Mouse (Mus musculus) left cerebral cortex, postnatal 4 days (tissue): ENCODE data around the gene Fmn2. TPM values are rescaled to one million over a fixed set of nuclear protein-coding genes. Genes with fewer than 3 reads are reported as not detected.

ENCODE experiments used
- DNase-seq: peaks from one replicate; pipeline ENCODE4 v3.0.0-alpha.2; 2022
- intact Hi-C: fragments of 180-260 bp; cut with DNase I; formaldehyde crosslinking; loops from one replicate; pipeline ENCODE4 v1.15.1; 2025
- total RNA-seq, 2 experiments: library from RNA; stranded (reverse); gene quantifications; 2 replicates each; pipeline ENCODE4 v1.2.3; 2021

The Fmn2 gene
- total RNA-seq, 2 experiments from 2014 or later, result 44.4 to 46.6 TPM

DNA sequence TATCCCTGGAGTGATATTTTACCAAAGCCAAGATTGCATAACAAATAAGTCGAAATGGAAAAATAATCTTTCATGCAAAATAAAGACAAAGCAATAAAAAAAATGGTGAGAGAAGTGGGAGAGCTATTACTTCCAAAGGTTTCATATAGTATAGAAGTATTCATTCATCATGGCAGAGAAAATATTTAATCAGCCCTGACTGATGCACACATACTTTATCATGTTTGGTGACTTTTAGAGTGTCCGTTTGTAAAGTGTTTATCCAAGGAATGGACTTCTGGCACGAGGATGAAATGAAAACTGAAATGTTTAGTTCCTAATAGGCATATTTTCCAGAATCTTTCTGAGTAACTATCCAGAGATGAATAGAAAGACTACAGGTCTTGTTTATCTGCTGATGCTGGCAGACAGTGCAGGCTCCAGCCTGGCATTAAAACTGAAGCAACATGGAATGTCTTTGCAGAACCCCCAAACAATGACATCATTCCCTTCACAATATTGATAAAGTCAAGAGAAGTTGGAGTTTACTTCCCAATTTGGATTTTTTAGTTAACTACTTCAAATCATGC lies 249.4 kb downstream of the Fmn2 start:
- no peak for DNase-seq

GRCm38 (mm10) chr1:174759354-174759753 lies 257.7 kb downstream of the Fmn2 start:
- intact Hi-C loops, result no loop called here
- no peak for DNase-seq

More for the DNA sequence above, 249.4 kb downstream of the Fmn2 start:
- intact Hi-C loops, result no loop called here

GRCm38 (mm10) chr1:174765757-174766156 lies 264.1 kb downstream of the Fmn2 start:
- no peak for DNase-seq

GRCm38 (mm10) chr1:174766852-174767251 lies 265.2 kb downstream of the Fmn2 start:
- intact Hi-C loops, result no loop called here
- no peak for DNase-seq

More at GRCm38 (mm10) chr1:174765757-174766156, 264.1 kb downstream of the Fmn2 start:
- intact Hi-C loops, result no loop called here

DNA sequence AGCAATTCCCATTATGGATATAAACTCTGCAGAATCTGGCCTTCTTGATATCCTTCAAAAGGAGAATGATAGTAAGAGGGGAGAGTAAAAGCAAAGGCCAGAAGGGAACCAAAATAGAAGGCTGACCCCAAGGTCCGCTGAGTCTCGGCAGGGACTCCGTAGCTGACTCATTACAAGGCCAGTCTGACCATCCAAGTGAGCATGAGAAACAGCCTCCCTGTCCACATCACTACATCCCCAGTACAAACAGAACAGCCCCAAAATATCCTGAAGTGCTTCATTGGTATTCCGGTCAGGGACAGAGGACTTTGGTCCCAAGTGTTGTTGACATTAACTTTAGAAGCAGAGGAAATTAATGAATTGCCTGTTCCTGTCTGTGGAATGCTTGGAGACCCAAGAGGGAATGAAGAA lies 270.3 kb downstream of the Fmn2 start:
- no peak for DNase-seq
- intact Hi-C loops, result no loop called here

GRCm38 (mm10) chr1:174781037-174781436 lies 279.4 kb downstream of the Fmn2 start:
- intact Hi-C loops, result no loop called here

GRCm38 (mm10) chr1:174788617-174789016 lies 287.0 kb downstream of the Fmn2 start:
- intact Hi-C loops, result no loop called here

More at GRCm38 (mm10) chr1:174781037-174781436, 279.4 kb downstream of the Fmn2 start:
- no peak for DNase-seq

DNA sequence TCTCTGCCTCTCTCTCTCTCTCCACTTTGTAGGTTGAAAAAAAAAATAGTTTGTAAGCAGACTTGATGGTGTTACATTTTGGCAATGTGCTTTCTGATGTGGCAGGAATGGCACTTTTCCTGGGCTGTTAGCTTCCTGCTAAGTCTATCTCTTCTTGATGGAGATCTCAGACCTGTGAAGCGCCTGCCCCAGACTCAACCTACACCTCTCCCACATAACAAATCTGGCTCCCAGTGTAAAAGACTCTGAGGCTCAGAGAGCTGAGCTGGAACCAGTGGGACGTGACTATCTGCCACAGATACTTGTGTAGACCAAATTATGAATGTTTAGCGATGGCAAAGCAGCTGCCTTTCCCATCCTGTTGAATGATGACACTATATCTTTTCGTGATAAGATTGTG lies 310.2 kb downstream of the Fmn2 start:
- intact Hi-C loops, result no loop called here
- no peak for DNase-seq

More at GRCm38 (mm10) chr1:174788617-174789016, 287.0 kb downstream of the Fmn2 start:
- DNase-seq, result no peak

- intact Hi-C loops, result no loop called here
- no peak for DNase-seq
Measured at GRCm38 (mm10) chr1:174826562-174826961, 324.9 kb downstream of the Fmn2 start.

GRCm38 (mm10) chr1:174836861-174837260 lies 335.2 kb downstream of the Fmn2 start:
- intact Hi-C loops, result no loop called here
- no peak for DNase-seq

GRCm38 (mm10) chr1:174844786-174845185 lies 343.2 kb downstream of the Fmn2 start:
- intact Hi-C loops, result no loop called here
- no peak for DNase-seq

DNA sequence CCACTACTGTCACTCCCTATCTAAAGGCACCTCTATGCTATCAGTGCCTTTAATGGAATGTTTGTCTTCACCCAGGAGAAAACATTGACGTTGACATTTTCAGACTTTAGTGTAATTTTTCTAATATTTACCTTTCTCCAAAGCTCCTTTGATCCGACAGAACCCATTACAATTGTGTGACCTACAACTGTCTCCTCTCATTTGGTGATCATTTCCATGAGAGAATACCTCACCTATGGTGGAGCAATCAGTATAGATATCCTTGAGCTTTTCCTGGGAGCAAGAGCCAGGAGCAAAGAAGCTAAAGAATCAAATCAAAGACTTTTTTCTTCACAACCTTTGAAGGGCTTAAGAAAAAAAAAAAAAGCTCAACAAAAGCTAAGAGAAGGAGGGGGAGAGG lies 354.6 kb downstream of the Fmn2 start:
- no peak for DNase-seq
- intact Hi-C loops, result no loop called here

DNA sequence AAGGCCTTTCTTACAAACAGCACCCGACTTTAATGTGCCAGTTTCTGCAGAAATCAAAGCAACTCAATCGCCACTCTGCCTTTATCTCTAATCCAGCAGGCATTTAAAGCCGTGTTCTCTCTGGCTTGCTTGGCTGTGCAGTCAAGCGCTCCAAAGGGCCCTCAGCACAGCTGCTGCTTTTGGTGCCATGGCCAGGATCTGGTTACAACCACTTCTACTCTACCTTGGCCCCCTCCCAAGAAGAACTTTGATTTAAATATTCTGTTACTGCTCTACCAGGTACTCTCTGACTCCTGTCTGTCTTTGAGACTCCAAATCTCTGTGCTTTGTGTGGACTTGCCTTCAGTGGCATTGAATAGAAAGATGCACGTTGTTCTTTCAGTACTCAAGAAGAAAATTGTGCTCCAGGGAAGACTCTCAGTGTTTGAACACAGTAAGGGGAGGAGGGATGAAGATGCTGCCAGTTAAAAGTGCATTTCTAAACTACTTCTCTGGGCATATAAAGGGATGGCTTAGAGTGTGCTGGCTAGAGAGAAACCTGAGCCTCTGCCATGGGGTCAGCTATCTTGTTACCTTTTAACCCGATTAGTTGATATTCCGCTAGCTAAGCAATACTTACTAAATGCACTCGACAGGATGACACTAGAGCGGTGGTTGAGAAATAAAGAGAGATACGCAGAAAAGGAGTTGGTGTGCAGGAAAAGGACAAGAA lies 358.9 kb downstream of the Fmn2 start:
- intact Hi-C loops, result no loop called here
- peak; percentile 37 for DNase-seq

Other genes starting within 250 kb of the Fmn2 start
- gene Olfr419, start 249.8 kb upstream of the Fmn2 start, total RNA-seq, result not detected
- not detected for gene Mptx1, start 171.3 kb upstream of the Fmn2 start, total RNA-seq
- gene Olfr417, start 136.7 kb upstream of the Fmn2 start, total RNA-seq, result not detected
- gene Olfr248, start 110.8 kb upstream of the Fmn2 start, total RNA-seq, result not detected
- not detected for gene Olfr414, start 77.8 kb upstream of the Fmn2 start, total RNA-seq
- gene Olfr220, start 59.7 kb upstream of the Fmn2 start, total RNA-seq, result not detected